Mouse (Mus musculus) liver, embryonic 15.5 days (tissue): ENCODE data around the gene Lrrc4c. TPM values are rescaled to one million over a fixed set of nuclear protein-coding genes. Genes with fewer than 3 reads are reported as not detected.

Source experiments
- ATAC-seq: fragments of 200-750 bp; cut with Nextera tagmentation; 2 replicates; pipeline ENCODE4 v1.8.0; 2017; ENCODE audit warnings: moderate number of reproducible peaks, mild to moderate bottlenecking, moderate library complexity; ENCODE audit not compliant: insufficient read depth
- H3K27ac ChIP-seq: fragments of 300-500 bp; sonication (generic); replicated peaks from 2 replicates; pipeline ENCODE4 v1.5.1; 2015; ENCODE audit warnings: mild to moderate bottlenecking, inconsistent platforms
- H3K27me3 ChIP-seq: fragments of 300-500 bp; sonication (generic); 2 replicates; pipeline ENCODE4 v1.6.1; 2015; ENCODE audit warnings: mild to moderate bottlenecking, inconsistent platforms
- H3K36me3 ChIP-seq: fragments of 300-500 bp; sonication (generic); replicated peaks from 2 replicates; pipeline ENCODE4 v1.6.1; 2015; ENCODE audit warnings: moderate library complexity, mild to moderate bottlenecking, inconsistent platforms
- H3K4me1 ChIP-seq: fragments of 300-500 bp; sonication (generic); replicated peaks from 2 replicates; pipeline ENCODE4 v1.6.1; 2015; ENCODE audit warnings: inconsistent platforms
- H3K4me2 ChIP-seq: fragments of 300-500 bp; sonication (generic); 2 replicates; pipeline ENCODE4 v1.6.1; 2015; ENCODE audit warnings: moderate library complexity, mild to moderate bottlenecking, inconsistent platforms
- H3K4me3 ChIP-seq: fragments of 300-500 bp; sonication (generic); replicated peaks from 2 replicates; pipeline ENCODE4 v1.5.1; 2015; ENCODE audit warnings: mild to moderate bottlenecking, inconsistent platforms
- H3K9ac ChIP-seq: fragments of 300-500 bp; sonication (generic); 2 replicates; pipeline ENCODE4 v1.6.1; 2015; ENCODE audit warnings: moderate library complexity, mild to moderate bottlenecking, inconsistent platforms
- H3K9me3 ChIP-seq: fragments of 300-500 bp; sonication (generic); replicated peaks from 2 replicates; pipeline ENCODE4 v1.6.1; 2016; ENCODE audit warnings: inconsistent platforms
- WGBS: fragments of 180-500 bp; shearing (Covaris S2); methylation state at CpG from one replicate; pipeline ENCODE4 v1.1.7; 2015; ENCODE audit warnings: mixed read lengths; ENCODE audit not compliant: insufficient replicate concordance; 5-methylcytosine and 5-hydroxymethylcytosine counted together
- polyA plus RNA-seq: library from polyadenylated mRNA; unstranded; fragments of >200 nt; fragmentation: Nextera tagmentation; extraction: Ambion mirVana; gene quantifications from 2 replicates; pipeline ENCODE4 v1.2.1, GENCODE M21; 2015

Gene Lrrc4c
- polyA plus RNA-seq, 1 experiment from 2014 or later = 0.09 TPM

DNA sequence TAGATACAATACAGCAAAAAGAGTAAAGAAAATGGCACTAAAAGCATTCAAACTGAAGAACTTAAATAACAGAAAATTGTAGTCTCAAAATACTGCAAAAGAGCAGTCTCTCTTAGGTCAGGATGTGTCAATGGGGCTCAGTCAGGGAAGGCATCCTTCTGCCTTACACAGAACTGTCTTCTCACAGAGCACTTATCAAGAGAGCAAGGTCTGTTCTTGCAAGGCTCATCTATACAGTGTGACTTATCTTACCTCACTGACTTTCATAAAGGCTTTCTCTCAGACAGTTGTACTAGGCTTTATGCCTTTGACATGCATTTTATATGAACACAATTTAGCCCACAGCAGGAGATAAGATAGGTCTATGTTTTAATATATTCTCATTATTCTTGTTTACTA, 1226.7 kb downstream of the Lrrc4c start:
- H3K36me3 ChIP-seq = no peaks in the 10 kb centered on the region
- no peaks in the 10 kb centered on the region for H3K9me3 ChIP-seq
- no peaks in the 10 kb centered on the region for H3K27me3 ChIP-seq
- H3K4me1 ChIP-seq = no peaks in the 10 kb centered on the region
- H3K9ac ChIP-seq = no peak overlapping the region
- H3K27ac ChIP-seq = no peak overlapping the region
- no peak overlapping the region for H3K4me3 ChIP-seq
- no peak overlapping the region for H3K4me2 ChIP-seq
- ATAC-seq = no peak

DNA sequence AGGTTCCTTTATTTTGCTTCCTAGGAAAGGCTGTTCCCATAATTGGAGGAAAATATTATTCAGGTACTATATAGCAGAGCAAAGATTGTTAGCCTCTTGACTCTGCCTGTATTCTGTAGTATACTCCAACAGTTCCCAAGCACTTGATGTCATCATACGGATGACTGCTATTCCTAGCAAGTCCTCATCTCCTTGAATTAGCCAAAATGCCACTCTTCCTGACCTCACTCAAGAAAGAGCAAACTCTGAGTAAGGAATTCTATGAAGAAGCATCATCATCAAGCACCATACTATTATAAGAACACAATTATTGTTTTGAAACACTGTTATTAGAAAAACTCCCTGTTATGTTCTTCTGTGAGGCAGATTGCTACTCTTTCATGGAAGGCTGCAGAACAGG, 1228.0 kb downstream of the Lrrc4c start:
- ATAC-seq = no peak
- no peak overlapping the region for H3K4me3 ChIP-seq
- H3K9ac ChIP-seq = no peak overlapping the region
- WGBS = 74% methylated on average over 1 of the region's 1 CpGs
- no peaks in the 10 kb centered on the region for H3K9me3 ChIP-seq
- H3K4me1 ChIP-seq = no peaks in the 10 kb centered on the region
- no peaks in the 10 kb centered on the region for H3K36me3 ChIP-seq
- H3K27me3 ChIP-seq = no peaks in the 10 kb centered on the region
- no peak overlapping the region for H3K27ac ChIP-seq
- no peak overlapping the region for H3K4me2 ChIP-seq

DNA sequence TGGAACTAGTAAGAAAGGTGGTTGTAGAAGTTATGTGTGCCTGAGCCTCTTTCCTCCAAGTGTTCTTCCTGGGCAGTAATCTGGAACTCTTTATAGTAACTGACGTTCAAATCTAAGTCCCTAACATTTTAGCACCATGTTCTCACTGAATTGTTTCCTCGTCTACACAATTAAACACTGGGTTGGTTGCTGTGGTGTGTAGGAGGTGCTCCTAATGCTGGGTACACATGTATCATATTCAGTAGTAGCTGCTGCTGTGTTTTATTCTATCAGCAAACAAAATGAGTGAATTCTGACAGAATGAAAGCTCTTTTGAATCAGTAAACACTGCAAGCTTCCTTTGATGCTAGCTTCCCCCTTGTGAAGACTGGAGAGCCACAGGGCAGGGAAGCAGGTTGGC, 1246.5 kb downstream of the Lrrc4c start:
- Histone ChIP-seq H3K27me3 (no peaks in the 10 kb centered on the region), H3K27ac (no peak overlapping the region), H3K4me1 (no peaks in the 10 kb centered on the region), H3K4me2 (no peak overlapping the region), H3K9me3 (no peaks in the 10 kb centered on the region), H3K36me3 (no peaks in the 10 kb centered on the region), H3K9ac (no peak overlapping the region), H3K4me3 (no peak overlapping the region)
- no peak for ATAC-seq
- 58% methylated on average over 2 of the region's 2 CpGs for WGBS

DNA sequence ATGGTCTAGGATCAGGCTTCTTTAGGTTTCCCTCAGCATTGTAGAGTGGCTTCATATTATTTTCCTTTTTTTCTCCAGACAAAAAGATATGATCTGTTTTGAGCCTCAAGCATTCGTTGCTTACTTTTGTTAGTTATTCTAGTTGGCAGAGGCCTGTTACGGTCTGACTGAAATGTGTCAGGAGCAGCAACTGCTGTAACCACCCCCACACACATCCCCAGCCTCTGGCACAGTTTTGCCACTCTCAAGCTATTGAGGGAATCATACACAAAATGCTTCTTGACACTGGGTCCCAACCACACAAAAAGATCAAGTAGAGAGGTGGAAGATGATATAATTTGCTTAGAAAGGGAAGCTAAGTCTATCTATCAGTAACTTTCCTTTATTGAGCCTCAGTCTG, 1251.0 kb downstream of the Lrrc4c start:
- 69% methylated on average over 2 of the region's 2 CpGs for WGBS
- ATAC-seq = no peak
- no peak overlapping the region for H3K27ac ChIP-seq
- no peak overlapping the region for H3K9ac ChIP-seq
- H3K36me3 ChIP-seq = no peaks in the 10 kb centered on the region
- no peaks in the 10 kb centered on the region for H3K9me3 ChIP-seq
- H3K4me1 ChIP-seq = no peaks in the 10 kb centered on the region
- H3K4me2 ChIP-seq = no peak overlapping the region
- no peak overlapping the region for H3K4me3 ChIP-seq
- no peaks in the 10 kb centered on the region for H3K27me3 ChIP-seq

DNA sequence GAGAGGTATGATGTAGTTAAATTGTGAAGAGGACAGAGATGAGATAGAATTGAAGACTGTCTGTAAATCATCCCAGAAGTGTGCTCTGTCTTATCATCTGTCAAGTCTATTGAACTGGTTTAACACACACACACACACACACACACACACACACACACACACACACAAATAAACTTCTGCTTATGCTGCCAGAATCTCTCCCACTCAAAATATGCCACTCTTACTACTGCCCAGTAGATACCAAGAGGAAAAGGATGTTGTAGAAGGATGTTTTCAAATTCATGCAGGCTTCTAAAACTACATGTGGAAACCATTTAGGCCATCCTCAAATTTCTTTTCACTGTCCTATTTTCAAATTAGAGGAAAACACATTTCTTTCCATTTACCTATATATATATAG, 1257.0 kb downstream of the Lrrc4c start:
- ATAC-seq = no peak
- H3K4me2 ChIP-seq = no peak overlapping the region
- no peak overlapping the region for H3K27ac ChIP-seq
- no peak overlapping the region for H3K4me3 ChIP-seq
- H3K4me1 ChIP-seq = no peaks in the 10 kb centered on the region
- H3K9ac ChIP-seq = no peak overlapping the region
- no peaks in the 10 kb centered on the region for H3K27me3 ChIP-seq
- H3K36me3 ChIP-seq = no peaks in the 10 kb centered on the region
- no peaks in the 10 kb centered on the region for H3K9me3 ChIP-seq

DNA sequence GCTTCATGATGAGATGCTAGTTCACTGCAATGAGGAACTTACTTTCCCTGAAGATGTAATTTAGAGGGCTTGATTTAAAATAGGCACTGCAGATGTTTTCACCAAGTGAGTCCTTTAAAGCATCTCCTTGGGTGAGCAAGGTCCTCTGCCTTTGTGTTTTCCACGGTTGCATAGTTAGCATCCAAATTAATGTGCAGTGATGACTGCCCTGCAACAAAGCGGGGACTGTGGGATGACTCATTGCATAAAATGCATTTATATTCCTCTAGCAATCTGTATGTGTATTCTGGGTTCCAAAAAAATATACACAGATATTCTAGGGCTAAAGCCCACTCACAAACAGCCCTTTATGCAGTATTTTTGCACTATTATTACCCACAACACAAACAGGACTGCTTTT, 1263.2 kb downstream of the Lrrc4c start:
- H3K4me2 ChIP-seq = no peak overlapping the region
- 57% methylated on average over 2 of the region's 2 CpGs for WGBS
- ATAC-seq = no peak
- H3K4me1 ChIP-seq = no peaks in the 10 kb centered on the region
- H3K27me3 ChIP-seq = no peaks in the 10 kb centered on the region
- no peak overlapping the region for H3K27ac ChIP-seq
- H3K9ac ChIP-seq = no peak overlapping the region
- no peak overlapping the region for H3K4me3 ChIP-seq
- no peaks in the 10 kb centered on the region for H3K9me3 ChIP-seq
- H3K36me3 ChIP-seq = no peaks in the 10 kb centered on the region

DNA sequence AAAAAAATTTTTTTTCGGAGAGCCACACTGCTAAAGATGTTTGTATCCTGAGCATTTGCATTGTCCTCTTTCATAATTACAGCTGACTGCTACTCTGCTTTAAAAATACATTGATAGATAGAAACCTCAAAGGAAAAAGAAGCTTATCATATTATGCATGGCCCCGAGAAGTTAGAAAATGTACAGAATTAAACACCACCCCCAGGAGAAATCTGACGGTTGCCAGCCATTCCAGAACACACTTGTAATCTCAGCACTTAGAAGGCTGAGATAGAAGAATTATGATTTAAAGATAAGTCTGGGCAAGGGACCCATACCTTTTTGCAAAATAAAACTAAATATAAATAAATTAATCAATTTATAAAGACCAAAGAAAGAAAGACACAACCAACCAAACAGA, 1268.4 kb downstream of the Lrrc4c start:
- no peak overlapping the region for H3K27ac ChIP-seq
- no peaks in the 10 kb centered on the region for H3K4me1 ChIP-seq
- H3K9ac ChIP-seq = no peak overlapping the region
- H3K27me3 ChIP-seq = no peaks in the 10 kb centered on the region
- 65% methylated on average over 3 of the region's 3 CpGs for WGBS
- no peaks in the 10 kb centered on the region for H3K9me3 ChIP-seq
- no peak for ATAC-seq
- H3K4me3 ChIP-seq = no peak overlapping the region
- no peaks in the 10 kb centered on the region for H3K36me3 ChIP-seq
- no peak overlapping the region for H3K4me2 ChIP-seq

DNA sequence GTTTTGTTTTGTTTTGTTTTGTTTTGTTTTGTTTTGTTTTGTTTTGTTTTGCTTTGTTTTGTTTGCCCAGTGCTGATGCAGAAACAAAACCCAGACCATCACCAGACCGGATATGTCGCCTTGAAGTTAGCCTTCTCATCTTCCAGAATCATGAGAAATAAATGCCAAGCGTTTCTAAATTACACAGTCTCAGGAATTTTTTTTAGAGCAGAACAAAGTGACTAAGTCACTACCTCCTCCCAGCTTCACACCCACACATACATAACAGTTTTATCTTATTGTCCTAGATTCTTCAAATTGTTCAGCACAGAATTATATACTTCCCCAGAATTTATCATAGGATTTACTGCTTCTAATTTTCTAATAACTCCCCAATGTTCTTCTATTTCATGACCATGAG, 1272.6 kb downstream of the Lrrc4c start:
- no peak overlapping the region for H3K4me3 ChIP-seq
- no peaks in the 10 kb centered on the region for H3K4me1 ChIP-seq
- no peaks in the 10 kb centered on the region for H3K36me3 ChIP-seq
- no peak overlapping the region for H3K4me2 ChIP-seq
- no peaks in the 10 kb centered on the region for H3K9me3 ChIP-seq
- no peak overlapping the region for H3K9ac ChIP-seq
- H3K27ac ChIP-seq = no peak overlapping the region
- ATAC-seq = no peak
- 75% methylated on average over 3 of the region's 3 CpGs for WGBS
- no peaks in the 10 kb centered on the region for H3K27me3 ChIP-seq

DNA sequence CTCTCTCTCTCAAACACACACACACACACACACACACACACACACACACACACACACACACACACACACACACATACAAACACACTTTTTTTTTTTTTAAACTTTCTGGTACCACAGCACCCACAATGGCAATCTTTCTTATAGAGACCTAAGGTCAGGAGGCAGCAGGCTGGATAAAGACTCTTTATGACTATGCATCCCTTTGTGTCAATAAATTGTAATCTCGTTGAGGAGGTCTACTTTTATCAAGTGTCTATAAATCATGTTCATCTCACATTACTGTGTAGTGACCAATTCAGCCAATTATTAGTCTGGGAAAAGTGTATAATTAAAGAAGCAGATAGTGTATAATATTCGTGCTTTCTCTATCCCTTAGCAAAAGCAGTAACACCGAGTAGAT, 1286.2 kb downstream of the Lrrc4c start:
- Histone ChIP-seq H3K9ac (no peak overlapping the region), H3K9me3 (no peaks in the 10 kb centered on the region), H3K4me2 (no peak overlapping the region), H3K27ac (no peak overlapping the region), H3K4me1 (no peaks in the 10 kb centered on the region), H3K27me3 (no peaks in the 10 kb centered on the region), H3K4me3 (no peak overlapping the region), H3K36me3 (no peaks in the 10 kb centered on the region)
- 49% methylated on average over 3 of the region's 3 CpGs for WGBS
- ATAC-seq = no peak

DNA sequence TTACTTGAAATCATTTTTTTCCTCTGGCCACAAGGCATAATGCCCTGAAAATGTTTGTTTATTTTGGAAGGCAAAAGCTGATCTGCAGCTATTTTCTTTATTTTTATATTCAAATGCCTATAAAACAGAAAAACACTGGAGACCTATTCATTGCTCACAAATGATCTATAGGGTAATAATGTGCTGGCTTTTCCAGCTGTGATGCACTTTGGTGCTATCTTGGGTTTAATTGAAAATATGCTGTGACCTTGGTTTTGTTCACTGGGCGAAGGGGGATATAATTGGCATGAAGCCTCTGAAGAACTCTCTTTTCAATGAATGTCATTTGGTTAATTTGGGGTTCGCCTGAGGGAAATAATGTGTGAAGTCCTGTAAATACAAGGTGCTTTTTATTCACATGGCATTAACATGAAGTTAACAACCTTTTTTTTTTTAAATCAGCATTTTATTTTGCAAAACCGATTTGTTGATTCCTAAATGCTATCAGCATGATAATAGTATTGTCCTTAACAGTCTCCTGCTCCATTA, 1286.8 kb downstream of the Lrrc4c start:
- ATAC-seq = no peak
- H3K27ac ChIP-seq = no peak overlapping the region
- WGBS = 53% methylated on average over 3 of the region's 3 CpGs
- no peaks in the 10 kb centered on the region for H3K27me3 ChIP-seq
- no peak overlapping the region for H3K9ac ChIP-seq
- no peaks in the 10 kb centered on the region for H3K4me1 ChIP-seq
- H3K36me3 ChIP-seq = no peaks in the 10 kb centered on the region
- H3K9me3 ChIP-seq = no peaks in the 10 kb centered on the region
- H3K4me2 ChIP-seq = no peak overlapping the region
- H3K4me3 ChIP-seq = no peak overlapping the region

DNA sequence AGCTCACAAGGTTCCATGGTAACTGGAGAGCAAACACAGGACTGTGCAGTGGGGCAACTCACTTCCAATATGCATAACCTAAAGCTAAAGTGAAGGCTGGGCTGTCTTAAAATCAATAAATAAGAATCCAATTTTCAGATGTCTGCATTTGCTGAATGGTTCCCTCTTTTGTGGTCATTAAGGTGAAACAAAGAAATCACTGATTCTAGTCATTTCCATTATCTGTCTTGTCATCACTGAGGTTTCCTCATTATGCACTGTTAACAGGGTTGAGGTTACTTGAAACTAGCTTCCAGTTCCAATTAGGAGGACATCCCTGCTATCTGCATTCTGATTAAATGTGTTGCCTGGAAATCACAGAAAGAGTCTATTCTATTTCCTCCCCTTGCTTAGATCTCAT, 1291.5 kb downstream of the Lrrc4c start:
- H3K4me3 ChIP-seq = no peak overlapping the region
- H3K27me3 ChIP-seq = no peaks in the 10 kb centered on the region
- H3K9ac ChIP-seq = no peak overlapping the region
- ATAC-seq = no peak
- H3K4me1 ChIP-seq = no peaks in the 10 kb centered on the region
- H3K36me3 ChIP-seq = no peaks in the 10 kb centered on the region
- H3K4me2 ChIP-seq = no peak overlapping the region
- H3K9me3 ChIP-seq = no peaks in the 10 kb centered on the region
- no peak overlapping the region for H3K27ac ChIP-seq

DNA sequence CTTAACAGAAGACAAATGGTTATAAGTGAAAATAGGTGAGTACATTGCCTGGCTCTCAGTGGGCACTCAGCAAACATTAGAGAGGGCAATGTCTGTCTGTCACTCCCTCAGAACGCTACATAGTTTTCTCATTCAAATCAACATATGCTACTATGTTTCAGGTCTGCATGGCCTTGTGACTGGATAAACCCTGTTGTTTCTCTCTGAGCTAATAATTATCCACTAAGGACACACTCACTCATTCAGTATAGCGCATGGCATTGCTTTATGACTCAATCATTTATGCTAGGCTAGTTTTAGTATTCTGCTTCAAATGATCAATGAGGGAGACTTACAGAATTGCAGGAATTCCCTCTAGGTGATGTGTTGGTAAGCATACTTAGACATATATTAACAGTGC, 1292.6 kb downstream of the Lrrc4c start:
- Histone ChIP-seq H3K9ac (no peak overlapping the region), H3K4me3 (no peak overlapping the region), H3K27ac (no peak overlapping the region), H3K4me1 (no peaks in the 10 kb centered on the region), H3K9me3 (no peaks in the 10 kb centered on the region), H3K4me2 (no peak overlapping the region), H3K27me3 (no peaks in the 10 kb centered on the region), H3K36me3 (no peaks in the 10 kb centered on the region)
- WGBS = 69% methylated on average over 2 of the region's 2 CpGs
- ATAC-seq = no peak
